ENCODE assay signal across 18 mouse cellular contexts in the genomic region with DNA sequence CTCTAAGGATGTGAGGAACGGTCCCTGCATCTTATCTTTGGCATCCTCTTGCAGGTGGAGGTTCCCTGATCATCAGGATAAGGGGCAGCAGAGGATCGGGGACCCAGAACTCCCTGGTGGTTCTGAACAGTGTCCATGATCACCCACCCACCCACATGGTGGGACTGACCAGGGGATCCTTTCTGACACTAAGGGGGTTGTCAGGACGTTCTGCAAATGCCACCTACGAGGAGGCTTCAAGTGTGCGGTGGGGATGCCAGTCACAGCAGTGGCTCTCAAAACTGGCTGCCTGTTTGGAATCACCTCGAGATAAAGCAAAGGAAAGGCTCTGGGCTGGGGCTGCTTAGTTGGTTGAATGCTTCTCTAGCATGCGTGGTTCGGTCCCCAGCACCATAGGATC.
"Had no signal": no experiment of that assay in that cellular context is flagged by ENCODE, and none has a peak within 500 bp of the region (broad histone marks: within the 10 kb centered on the region; RNA-seq: fewer than 3 reads in every experiment).

No protein-coding gene starts in this region.

- H3K36me3 ChIP-seq: midbrain, embryonic 10.5 days; midbrain, embryonic 12.5 days; neural tube, embryonic 13.5 days; neural tube, embryonic 15.5 days had no signal

- H3K9ac ChIP-seq: liver, embryonic 14.5 days; lung, embryonic 14.5 days; midbrain, embryonic 12.5 days; neural tube, embryonic 13.5 days; neural tube, embryonic 15.5 days had no signal

- ATAC-seq: midbrain, embryonic 16.5 days had no signal

- DNase-seq: lung, adult 18-20 months; lung, embryonic 14.5 days; lung, postnatal 10 days; midbrain, embryonic 14.5 days; retina, postnatal 1 day; right cerebral cortex, adult 18-20 months; right cerebral cortex, postnatal 25 days; right cerebral cortex, postnatal 4 days; spleen, adult 18-20 months; thymus, adult 2 months; thymus, postnatal 4 days had no signal

- H3K4me3 ChIP-seq: midbrain, embryonic 10.5 days; midbrain, embryonic 12.5 days; myocyte; neural tube, embryonic 13.5 days; neural tube, embryonic 15.5 days had no signal

- H3K27me3 ChIP-seq: midbrain, embryonic 12.5 days; neural tube, embryonic 13.5 days; neural tube, embryonic 15.5 days had no signal

- H3K9me3 ChIP-seq: neural tube, embryonic 13.5 days; neural tube, embryonic 15.5 days had no signal

- H3K27ac ChIP-seq: liver, embryonic 14.5 days; midbrain, embryonic 10.5 days; midbrain, embryonic 12.5 days; neural tube, embryonic 13.5 days; neural tube, embryonic 15.5 days had no signal

- H3K4me2 ChIP-seq: lung, embryonic 14.5 days; midbrain, embryonic 12.5 days; neural tube, embryonic 13.5 days; neural tube, embryonic 15.5 days had no signal
